Mouse (Mus musculus) olfactory bulb, adult 2 months (tissue): ENCODE measurements around the gene Gm10715.
"Not testable (repeated sequence)": the region's sequence is repeated elsewhere in the genome, so short reads cannot be mapped to it uniquely, and the experiment has no call there.

Source experiments
- CTCF ChIP-seq: fragments of 200-500 bp; IDR thresholded peaks from 2 replicates; pipeline ENCODE4 v1.5.1; 2012; ENCODE audit warnings: low read depth, mild to moderate bottlenecking, low read length, moderate library complexity; ENCODE audit not compliant: insufficient read depth
- POLR2A ChIP-seq: fragments of 200-500 bp; IDR thresholded peaks from 2 replicates; pipeline ENCODE4 v1.6.1; 2012; ENCODE audit warnings: mild to moderate bottlenecking, low read depth, low read length, moderate library complexity; ENCODE audit not compliant: insufficient read depth

DNA sequence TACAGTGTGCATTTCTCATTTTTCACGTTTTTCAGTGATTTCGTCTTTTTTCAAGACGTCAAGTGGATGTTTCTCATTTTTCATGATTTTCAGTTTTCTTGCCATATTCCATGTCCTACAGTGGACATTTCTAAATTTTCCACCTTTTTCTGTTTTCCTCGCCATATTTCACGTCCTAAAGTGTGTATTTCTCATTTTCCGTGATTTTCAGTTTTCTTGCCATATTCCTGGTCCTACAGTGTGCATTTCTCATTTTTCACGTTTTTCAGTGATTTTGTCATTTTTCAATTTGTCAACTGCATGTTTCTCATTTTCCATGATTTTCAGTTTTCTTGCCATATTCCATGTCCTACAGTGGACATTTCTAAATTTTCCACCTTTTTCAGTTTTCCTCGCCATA is 2.4 kb upstream of the Gm10715 start, which contains the start of gene Gm17535:
- not testable (repeated sequence) for TF ChIP-seq CTCF, POLR2A
